32 mouse cellular contexts compared by ENCODE assay signal in the genomic region with DNA sequence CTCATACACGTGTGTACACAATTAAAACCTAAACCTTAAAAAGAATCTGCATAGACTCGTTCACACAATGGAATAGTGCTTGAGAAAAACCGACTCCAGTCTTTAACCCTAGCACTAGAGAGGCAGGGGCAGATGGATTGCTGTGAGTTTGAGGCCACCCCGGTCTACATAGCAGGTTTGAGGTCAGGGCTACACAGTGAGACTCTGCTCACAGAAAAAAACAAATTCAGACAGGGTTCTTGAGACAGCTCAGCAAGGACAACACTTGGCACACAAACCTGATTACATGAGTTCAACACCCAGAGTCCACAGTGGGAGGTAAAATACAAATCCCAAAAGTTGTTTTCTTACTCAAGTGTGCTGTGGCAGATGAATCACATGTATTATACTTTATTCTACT.
"Had no signal": no experiment of that assay in that cellular context is flagged by ENCODE, and none has a peak within 500 bp of the region (broad histone marks: within the 10 kb centered on the region; RNA-seq: fewer than 3 reads in every experiment).

No protein-coding gene starts in this region.

- ATAC-seq: liver, embryonic 12.5 days; liver, postnatal 0 days; lung, postnatal 0 days; midbrain, embryonic 13.5 days; midbrain, embryonic 15.5 days; midbrain, embryonic 16.5 days had no signal

- H3K4me1 ChIP-seq: limb, embryonic 10.5 days; limb, embryonic 12.5 days; limb, embryonic 13.5 days; limb, embryonic 15.5 days; liver, embryonic 12.5 days; liver, embryonic 13.5 days; liver, embryonic 15.5 days; lung, embryonic 15.5 days; megakaryocyte, embryonic 14.5 days; midbrain, embryonic 10.5 days; midbrain, embryonic 12.5 days; midbrain, embryonic 13.5 days; midbrain, embryonic 15.5 days; neural tube, embryonic 12.5 days had no signal

- H3K27ac ChIP-seq: limb, embryonic 10.5 days; limb, embryonic 12.5 days; limb, embryonic 13.5 days; limb, embryonic 15.5 days; liver, embryonic 12.5 days; liver, embryonic 13.5 days; liver, embryonic 14.5 days; liver, embryonic 15.5 days; lung, embryonic 15.5 days; macrophage; midbrain, embryonic 10.5 days; midbrain, embryonic 12.5 days; midbrain, embryonic 13.5 days; midbrain, embryonic 15.5 days; neural tube, embryonic 12.5 days had no signal

- DNase-seq: left cerebral cortex, postnatal 4 days; liver; liver, embryonic 13.5 days; liver, postnatal 0 days; lung, adult 18-20 months; lung, adult 2 months; lung, embryonic 14.5 days; lung, postnatal 10 days; lung, postnatal 14 days; lung, postnatal 36 days; lung, postnatal 4 days; midbrain, embryonic 14.5 days had no signal

- H3K4me3 ChIP-seq: limb, embryonic 10.5 days; limb, embryonic 12.5 days; limb, embryonic 13.5 days; limb, embryonic 15.5 days; liver, embryonic 12.5 days; liver, embryonic 13.5 days; liver, embryonic 15.5 days; lung, embryonic 15.5 days; megakaryocyte, embryonic 14.5 days; midbrain, embryonic 10.5 days; midbrain, embryonic 12.5 days; midbrain, embryonic 13.5 days; midbrain, embryonic 15.5 days; myocyte; neural tube, embryonic 12.5 days had no signal

- H3K9me3 ChIP-seq: limb, embryonic 10.5 days; limb, embryonic 12.5 days; limb, embryonic 13.5 days; limb, embryonic 15.5 days; liver, embryonic 12.5 days; liver, embryonic 13.5 days; liver, embryonic 15.5 days; lung, embryonic 15.5 days; megakaryocyte, embryonic 14.5 days; midbrain, embryonic 10.5 days; midbrain, embryonic 12.5 days; midbrain, embryonic 15.5 days; neural tube, embryonic 12.5 days had no signal

- H3K4me2 ChIP-seq: limb, embryonic 12.5 days; limb, embryonic 13.5 days; limb, embryonic 15.5 days; liver, embryonic 11.5 days; liver, embryonic 12.5 days; liver, embryonic 13.5 days; liver, embryonic 15.5 days; lung, embryonic 14.5 days; lung, embryonic 15.5 days; midbrain, embryonic 11.5 days; midbrain, embryonic 12.5 days; midbrain, embryonic 13.5 days; midbrain, embryonic 15.5 days; neural tube, embryonic 12.5 days had no signal

- H3K27me3 ChIP-seq: limb, embryonic 12.5 days; limb, embryonic 13.5 days; limb, embryonic 15.5 days; liver, embryonic 12.5 days; liver, embryonic 13.5 days; liver, embryonic 15.5 days; lung, embryonic 15.5 days; megakaryocyte, embryonic 14.5 days; midbrain, embryonic 12.5 days; midbrain, embryonic 13.5 days; midbrain, embryonic 15.5 days; neural tube, embryonic 12.5 days had no signal

- H3K9ac ChIP-seq: limb, embryonic 12.5 days; limb, embryonic 13.5 days; limb, embryonic 15.5 days; liver, embryonic 12.5 days; liver, embryonic 13.5 days; liver, embryonic 14.5 days; liver, embryonic 15.5 days; liver, postnatal 0 days; lung, embryonic 14.5 days; lung, embryonic 15.5 days; midbrain, embryonic 12.5 days; midbrain, embryonic 13.5 days; midbrain, embryonic 15.5 days; neural tube, embryonic 12.5 days had no signal
